Mouse (Mus musculus) ovary, adult 18-20 months (tissue): ENCODE measurements around the gene Gm45837.

Experiments
- DNase-seq: peaks from one replicate; pipeline ENCODE4 v3.0.0; 2022; ENCODE audit warnings: low spot score, mixed read lengths

The Gm45837 gene

DNA sequence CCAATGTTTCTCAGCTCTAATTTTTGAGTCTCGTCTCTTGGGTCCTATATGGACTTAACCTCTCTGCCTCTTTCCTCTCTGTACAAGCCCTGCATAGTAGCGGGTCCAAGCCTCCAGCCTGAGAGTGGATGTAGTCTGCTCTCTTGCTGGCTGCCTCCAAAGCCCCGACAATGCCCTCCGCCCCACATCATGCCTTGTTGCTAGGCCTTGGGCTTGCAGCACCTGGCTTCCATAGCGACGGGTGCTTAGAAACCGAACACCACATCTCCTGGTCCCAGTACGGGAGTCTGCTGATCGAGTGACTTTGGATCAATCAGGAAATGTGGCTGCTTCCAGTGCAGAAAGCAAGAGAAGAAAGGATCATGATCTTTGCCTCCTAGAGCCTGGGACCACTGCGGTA lies 32.4 kb downstream of the Gm45837 start:
- DNase-seq, result no peak

DNA sequence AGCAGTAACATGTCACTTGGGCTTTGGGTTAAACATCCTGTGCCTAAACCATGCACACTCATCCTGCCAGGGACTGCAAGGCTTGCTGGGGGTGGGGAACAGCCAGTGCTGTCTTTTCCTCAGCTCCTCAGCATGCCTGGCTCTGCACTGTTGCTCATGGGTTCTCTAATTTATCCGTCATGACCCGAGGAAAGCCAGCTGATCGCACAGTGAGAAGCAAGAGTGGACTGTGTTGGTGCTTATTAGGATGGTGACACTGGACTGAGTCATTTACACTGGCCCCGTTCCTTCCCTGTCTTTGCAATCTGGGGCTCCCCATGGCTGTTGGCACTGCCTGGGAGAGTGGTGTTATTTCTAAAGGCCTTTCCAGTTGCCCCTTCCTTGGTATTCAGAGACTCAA lies 33.5 kb downstream of the Gm45837 start:
- DNase-seq, result no peak

DNA sequence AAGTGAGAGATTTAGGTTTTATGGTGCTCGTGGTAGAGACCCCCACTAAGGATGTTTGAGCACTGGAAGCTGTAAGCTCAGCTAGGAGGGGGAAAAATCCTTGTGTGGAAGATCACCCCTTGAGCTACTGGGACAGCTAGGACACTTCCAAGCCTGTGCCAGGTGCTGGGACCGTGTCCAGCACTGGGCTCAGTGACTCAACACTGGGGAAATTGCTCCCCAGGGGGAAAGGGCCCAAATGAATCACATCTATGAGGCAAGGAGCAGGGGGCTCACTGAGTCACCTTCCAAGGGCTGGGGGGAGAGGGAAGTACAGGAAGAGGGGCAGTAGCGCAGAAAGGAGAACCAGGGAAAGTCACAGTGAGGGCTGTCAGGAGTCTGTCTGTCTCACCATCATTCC lies 39.2 kb downstream of the Gm45837 start:
- no peak for DNase-seq

DNA sequence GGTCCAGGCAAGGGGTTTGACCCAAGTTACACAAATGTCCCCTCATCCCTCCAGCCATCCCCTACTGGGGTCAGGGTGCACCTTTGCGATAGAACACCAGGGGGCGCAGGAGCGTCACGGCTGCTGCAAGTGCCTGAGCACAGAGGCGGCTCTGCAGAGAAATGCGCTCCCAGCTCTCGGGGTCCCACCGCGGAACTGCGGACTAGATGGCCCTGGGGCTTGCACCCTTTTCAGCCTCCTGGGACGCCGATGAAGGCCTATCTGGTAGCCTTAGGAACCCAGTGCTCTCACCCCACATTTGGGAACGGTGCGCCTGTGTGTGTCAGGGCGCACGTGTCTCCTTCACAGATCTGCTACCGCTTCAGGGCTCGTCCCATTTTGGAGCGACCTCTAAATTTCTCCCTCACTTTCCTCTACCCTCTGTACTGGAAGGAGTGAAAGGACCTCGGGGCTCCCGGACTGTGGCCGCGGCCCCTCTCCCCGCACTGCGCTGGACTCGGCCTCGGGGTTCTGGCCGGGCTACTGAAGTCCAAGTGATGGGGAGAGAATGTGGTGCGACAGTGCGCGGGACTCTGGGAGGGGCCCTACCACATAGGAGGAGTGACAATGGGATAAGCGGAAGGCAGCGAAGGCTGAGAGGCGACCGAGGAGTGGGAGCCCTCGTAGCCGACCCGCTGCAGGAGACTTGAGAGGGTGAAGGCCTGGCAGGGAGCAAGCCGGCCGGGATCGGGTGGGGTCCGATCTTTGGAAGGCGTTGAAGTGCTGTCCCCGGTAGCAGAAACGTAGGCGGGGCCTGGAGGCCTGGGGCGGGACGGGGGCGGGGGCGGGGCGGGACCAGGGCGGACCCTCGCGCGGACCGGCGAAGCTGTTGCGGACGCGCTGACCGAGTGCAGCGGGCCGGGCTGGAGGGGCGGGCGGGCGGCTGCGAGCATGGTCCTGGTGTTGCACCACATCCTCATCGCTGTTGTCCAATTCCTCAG lies 40.0 kb downstream of the Gm45837 start:
- peak; percentile 57 for DNase-seq

DNA sequence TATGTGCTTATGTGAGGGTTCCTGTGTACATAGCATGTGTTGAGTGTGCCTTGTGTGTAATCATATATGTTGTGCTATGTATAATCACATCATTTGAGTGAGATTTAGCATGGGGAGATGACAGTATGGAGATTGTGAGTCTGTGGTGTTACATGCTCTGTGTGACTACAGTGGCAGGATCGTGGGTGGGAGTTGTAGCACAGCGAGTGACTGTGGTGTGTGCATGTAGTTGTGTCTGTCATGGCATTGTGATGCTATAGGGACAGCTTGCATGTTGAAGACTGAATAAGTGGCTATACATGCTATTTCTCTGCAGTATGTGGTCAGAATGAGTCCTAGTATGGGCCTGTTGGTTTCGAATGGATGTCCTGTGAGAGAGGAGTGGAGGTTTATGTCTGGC lies 42.0 kb downstream of the Gm45837 start:
- no peak for DNase-seq

DNA sequence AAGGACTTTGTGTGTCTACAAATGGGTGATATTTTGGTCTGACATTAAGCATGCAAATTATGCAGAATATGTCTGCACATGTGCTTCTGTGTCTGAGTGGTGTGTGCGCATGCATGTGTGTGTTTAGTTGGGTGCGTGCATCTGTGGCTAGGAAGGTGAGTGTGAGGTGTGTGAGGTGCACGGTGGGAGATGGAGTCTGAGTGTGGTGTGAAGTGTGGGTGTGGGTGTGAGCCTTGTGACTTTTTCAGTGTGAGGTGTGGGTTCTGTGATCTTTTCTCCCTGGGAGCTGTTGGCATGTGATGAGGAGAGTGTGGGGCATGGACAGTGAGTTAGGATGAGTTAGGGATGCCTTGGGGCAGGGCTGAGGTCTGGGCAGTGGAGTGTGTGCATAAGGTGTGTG lies 42.6 kb downstream of the Gm45837 start:
- DNase-seq, result no peak

DNA sequence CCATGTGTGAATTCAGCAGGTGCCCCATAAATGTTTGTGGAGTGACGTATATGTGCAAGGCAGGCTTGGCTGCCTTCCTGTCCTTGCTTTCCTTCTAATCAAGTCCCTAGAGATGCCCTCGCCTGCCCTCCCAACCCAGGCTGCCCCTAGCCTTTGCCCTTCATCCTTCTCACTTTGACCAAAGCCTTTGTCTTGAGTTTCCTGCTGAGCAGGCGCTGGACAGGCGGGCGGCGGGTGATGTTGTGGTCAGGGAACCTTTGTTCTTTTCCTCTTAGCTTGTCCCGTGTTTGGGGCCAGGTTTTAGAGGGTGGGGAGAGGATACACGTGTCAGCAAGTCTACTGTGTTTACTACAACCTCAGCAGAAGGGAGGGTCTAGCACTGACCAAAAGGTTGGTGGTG lies 43.0 kb downstream of the Gm45837 start:
- no peak for DNase-seq

DNA sequence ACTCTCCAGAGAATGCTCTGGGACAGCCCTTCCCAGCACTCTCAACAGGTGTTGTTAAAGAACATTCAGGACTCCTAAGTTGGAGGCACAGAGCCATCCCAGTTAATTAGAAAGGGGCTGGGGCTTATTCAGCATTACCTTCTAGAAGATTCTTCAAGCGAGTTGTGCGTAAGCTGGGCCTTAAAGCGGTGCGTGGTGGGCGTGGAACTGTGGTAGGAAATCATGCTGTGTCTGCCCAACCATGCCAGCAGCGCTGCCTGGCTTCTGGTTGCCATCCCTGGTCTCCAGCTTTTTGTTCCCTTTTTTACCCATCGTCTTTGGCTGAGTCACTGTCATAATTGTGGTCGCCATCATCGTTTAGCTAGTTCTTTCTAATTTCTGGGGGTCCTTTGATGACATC lies 43.8 kb downstream of the Gm45837 start:
- DNase-seq, result no peak

DNA sequence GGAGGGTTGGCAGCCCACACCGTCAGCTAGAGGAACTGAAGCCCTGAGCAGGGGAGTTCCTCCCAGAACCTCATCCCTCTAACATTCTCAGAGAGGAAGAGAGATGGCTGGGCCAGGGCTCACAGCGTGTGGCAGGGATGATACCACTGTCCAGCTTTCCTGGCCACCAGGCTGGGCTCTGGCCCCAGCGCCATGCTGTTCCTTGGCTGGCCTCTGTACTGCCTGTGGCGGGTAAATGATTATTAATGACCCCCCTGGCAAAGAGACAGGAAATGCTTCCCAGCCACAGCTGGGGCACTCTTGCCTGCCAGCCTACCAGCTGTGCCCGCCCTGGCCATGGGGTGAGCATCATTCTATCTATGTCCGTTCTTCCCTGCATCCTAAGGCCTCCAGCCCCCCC lies 44.5 kb downstream of the Gm45837 start:
- no peak for DNase-seq

DNA sequence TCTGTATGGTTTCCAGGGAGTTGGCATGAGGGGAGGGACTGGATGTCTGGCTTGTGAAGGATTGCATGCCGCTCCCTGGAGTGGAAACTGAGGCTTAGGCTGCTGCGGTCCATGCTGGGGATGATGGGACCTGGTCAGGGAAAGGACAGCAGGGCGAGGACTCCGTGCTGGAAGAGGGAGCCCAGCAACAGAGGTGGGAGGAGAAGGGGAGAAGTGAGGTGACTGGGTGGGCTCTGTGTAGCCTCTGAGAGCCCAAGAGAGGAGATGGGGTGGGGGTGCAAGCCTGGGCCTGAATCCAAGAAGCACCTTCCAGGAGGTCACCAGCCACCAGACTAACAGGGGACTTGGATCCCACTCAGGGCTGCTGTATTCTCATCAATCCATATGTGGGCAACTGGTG lies 45.6 kb downstream of the Gm45837 start:
- DNase-seq, result no peak

DNA sequence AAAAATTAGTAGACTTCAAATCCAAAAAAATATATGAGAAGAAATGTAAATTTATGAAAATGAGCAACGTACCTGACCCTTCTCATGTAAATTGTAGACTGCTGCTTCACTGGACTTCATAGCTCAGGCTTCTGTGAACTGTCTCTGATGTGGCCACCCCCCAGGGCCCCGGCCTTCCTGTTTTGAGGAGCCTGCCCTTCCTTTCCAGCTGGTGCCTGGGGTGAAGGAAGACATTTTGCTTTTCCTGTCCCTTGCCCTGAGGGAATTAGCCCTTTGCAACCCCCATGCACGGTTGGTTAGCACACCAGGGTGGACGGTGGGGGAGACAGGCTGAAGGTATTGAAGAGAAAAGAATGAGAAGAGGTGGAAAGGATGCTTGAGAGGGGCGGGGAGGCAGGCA lies 46.1 kb downstream of the Gm45837 start:
- no peak for DNase-seq

DNA sequence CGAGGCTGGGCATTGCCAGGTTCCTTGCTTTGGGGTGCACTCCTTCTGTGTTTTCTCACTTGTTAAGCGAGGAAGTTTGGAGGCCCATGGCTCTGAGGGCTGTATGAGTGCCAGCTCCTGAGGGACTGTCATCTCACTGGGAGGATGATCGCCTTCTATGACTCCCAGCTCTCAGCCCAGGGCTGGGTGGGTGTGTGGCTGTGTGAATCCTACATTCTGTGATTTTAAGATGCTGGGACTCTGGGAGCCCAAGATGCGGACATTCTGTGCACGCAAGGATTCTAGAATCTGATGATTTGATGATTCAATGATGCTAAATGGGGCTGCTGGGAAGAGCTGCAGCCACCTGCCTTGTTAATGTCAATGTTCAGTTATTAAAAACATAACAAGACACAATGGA lies 46.6 kb downstream of the Gm45837 start:
- no peak for DNase-seq

DNA sequence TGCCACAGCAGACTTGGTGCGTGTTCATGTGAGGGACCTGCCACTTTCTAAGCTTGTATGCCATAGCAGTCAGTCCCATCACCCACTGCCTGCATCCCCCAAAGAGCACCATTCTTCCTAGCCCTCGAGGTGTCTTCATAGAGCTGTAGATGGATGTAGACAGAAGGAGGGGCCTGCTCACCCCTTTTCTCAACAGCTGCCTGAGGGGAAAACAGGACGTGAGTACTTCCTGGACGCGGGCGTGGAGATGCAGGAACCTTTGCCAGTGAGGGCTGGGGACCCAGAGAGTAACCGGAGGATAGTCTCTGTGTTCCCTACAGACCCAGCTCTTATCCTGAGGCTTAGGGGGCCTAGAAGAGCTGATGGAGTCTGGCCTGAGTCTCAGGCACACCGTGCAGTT lies 47.1 kb downstream of the Gm45837 start:
- no peak for DNase-seq

DNA sequence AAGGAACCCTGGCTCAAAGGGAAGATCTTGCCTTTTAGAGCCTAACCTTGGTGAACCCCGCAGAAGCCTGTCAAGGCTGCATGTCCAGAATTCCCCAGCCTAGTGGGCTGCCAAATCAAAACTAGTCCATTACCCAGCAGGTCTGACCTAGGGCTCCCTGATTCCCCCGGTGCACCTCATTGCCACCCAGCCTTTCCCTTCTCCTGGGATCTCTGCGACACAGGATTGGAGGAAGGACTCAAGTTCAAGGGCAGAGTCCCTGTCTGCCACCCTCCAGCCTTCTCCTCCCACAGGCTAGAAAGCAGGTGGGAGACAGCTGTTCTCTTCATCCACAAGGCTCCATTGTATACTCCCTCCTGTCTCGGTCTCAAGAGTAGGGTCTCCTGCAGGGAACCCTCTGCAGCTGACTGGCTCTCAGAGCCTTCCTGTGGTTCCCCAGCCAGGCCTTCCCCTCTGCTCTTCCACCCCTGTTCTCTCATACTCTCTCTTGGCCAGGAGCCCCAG lies 47.6 kb downstream of the Gm45837 start:
- DNase-seq, result no peak

DNA sequence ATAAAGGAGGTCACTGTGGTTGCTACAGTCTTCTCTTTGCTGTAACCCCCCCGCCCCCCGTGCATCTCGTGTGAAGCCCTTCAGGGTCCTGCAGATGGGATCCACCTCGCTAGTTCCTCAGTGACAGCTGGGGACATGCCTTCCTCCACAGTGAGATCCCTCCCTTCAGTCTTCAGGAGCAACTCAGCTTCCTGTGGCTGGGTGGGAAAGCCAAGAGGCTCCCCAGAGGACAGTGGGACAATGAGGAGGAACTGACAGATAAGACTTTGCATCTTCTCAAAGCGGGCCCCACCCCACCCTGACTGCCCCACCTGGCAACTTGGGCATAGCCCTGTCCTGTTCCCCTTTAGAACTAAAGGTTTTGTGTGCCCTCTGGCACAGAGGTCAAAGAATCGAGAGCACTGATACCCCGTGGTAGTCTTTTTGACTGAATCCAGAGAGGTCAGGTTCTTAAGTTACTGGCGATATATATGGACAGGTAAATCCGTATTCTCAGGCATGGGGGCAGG lies 48.7 kb downstream of the Gm45837 start:
- DNase-seq, result no peak

DNA sequence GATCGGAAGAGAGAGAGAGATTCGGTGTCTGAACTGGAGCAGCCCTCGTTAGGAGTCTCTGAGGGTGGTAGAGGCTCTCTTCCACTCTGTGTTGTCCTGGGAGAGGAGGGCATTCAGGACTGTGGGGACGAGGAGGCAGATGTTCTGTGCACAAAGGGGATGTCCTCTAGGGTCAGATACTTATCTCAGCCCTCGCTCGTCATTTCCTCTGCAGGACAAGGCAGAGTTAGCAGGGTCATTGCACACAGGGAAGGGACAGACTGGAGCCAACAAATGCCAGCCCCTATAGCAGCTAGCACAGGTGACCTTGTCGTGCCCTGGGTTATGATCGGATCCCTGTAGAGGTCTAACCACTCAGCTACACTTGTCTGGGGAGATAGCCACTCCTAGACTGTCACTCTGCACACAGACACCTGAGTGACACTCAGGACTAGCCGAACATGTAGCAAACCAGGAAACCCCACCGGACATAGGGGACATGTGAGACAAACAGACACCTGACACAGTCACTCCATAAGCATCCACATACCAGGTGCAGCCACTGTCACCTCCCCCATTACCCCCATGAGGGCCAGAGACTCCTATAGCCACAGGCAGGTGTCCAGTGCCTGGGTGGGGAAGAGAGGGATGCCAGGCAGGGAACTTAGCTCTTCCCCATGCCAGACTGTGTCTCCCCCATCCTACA lies 49.4 kb downstream of the Gm45837 start:
- DNase-seq, result no peak

DNA sequence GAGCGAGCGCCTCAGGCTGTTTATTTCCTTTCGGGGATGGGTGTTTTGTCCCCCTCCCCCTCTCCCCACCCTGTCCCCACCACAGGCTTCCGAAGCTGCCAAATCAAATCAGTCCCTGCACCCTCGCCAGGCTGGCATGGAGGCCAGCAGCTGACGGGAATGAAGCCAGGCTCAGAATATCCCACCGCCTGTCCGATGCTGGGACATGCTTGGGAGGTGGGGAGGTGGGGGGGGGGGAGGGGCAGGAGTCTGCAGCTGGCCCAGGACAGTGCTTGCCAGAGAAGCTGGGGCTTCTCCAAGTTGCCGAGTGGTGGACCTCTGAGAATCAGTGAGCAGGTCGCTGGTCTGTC lies 49.9 kb downstream of the Gm45837 start:
- DNase-seq, result no peak

DNA sequence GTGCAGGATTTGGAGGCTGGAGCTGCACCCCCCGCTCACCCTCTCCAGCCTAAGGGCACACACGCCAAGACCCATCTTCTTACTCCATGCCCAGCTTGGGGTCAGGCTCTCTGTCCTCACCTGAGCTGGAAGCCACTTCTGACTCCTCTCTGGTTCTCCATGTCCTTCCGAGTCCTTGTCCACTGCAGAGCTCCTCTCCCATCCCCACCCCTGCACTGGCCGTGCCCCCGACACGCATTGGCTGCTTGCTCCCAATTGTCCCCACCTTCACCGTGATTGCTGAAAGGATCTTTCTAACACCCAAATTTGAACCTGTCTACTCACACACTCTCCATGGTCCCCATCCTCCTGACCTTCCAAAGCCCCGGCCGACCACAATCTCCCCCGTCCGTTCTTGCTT lies 50.9 kb downstream of the Gm45837 start:
- DNase-seq, result no peak

DNA sequence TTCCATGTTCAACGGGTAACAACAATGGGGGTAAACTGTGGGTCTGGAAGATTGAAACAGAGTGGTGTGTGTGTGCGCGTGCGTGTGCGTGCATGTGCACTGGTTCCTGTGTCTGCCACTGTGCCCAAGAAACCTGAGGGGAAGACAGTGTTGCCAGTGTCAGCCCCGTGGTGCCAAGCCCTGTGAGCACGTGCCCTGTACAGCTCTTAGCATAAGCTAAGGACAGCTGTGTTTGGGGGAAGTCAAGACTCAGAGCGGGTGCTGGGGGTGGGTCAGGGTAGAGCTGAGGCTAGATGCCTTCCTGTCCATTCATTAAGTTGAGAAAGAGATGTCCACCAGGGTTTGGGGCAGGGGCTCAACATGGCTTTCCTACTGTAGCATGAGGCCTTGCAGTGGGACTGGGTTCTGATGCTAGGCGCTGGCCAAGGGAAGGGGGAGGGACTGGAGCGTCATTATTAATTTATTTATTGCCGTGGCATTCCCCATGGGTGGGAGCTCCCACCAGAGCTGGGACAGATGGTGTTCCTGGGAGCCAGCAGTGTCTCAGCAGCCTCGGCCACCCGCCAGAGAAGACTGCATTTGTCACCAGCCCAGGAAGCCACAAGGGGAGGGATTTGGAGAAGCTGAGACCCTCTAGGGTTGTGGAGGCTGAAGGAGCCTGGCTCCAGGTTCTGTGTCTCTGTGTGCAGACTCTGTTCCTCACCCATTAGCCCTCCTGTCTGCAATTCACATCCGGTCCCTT lies 51.8 kb downstream of the Gm45837 start:
- DNase-seq, result no peak

DNA sequence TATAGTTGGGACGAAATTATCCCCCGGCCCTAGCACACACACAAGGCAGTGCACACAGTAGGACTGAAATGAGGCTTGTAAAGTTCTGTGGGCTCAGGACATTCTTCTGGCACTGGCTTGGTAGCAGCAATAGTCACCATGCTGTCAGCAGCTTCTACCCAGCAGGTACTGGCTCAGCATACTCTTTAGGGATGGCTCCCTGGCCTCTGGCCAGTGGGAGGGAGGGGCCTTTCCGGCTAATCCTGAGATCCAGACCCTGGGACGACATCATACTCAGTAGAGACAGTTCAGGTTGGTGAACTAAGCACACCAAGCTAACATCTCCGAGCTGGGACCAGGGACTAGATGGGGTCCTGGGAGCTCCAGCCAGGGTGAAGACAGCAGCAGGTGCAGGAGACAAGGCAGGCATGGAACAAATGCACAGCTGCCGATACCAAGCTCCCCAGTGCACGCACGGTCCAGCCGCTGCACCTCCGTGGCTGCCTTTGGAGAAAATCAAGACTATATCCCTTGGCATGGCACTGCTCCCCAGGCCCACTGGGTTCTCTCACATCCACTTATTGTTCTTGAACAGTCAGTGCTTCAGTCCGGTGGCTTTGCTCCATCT lies 53.1 kb downstream of the Gm45837 start:
- no peak for DNase-seq

DNA sequence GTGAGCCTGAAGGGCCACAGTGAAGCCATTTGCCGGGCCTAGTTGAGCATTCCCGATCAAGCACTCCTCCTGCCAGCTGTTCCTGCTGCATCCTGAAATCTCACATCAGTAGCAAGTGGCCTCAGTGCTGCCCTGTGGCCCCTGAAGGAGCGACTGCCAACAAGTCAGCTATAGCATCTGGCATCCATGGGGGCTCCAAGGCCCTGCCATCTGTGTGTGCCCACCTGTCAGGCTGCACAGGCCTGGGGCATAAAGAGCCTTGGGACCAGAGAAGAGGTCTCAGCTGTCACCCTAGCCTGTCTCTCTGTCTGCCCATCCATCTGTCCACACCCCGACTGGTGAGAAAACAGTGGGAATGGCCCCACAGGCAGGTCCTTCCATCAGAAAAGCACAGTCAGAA lies 54.2 kb downstream of the Gm45837 start:
- no peak for DNase-seq

DNA sequence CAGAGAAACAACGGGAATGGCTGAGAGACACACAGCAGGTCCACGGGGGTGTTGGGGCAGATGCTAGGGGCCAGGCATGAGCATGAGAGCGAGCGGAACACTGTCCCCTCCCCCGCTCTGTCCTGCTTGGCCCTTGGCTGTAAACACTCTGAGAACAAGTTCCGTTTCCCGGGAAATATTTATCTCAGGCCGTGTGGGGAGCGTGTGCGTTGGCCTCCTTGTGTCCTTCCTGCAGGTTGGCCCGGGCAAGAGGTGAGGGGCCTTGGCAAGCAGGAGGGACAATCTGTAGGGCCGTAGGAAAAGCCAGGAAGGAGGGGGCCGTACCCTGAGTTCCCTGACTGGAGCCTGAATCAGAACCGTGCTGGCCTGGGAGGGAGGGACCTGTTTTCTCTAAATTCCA lies 54.7 kb downstream of the Gm45837 start:
- DNase-seq, result peak; percentile 8
